Mouse (Mus musculus): ENCODE data around the gene Ltbp2. TPM values are rescaled to one million over a fixed set of nuclear protein-coding genes. Genes with fewer than 3 reads are reported as not detected.

The Ltbp2 gene
- total RNA-seq (2021) = 1 to 10 TPM in 1 of 2 experiments, under 1 TPM in 1; 0.78 to 1.6 TPM
- long read RNA-seq, experiment 1, partial matches to known transcripts = 0 of 3 reads
- long read RNA-seq, experiment 1, other reads (novel, unspliced or antisense) = 3 of 3 reads
- long read RNA-seq, experiment 2, partial matches to known transcripts = 0 of 1 reads
- long read RNA-seq, experiment 2, other reads (novel, unspliced or antisense) = 1 of 1 reads

GRCm38 (mm10) chr12:84876481-84877121, at the start of gene Ltbp2:
Ltbp2 (minus strand) TSS chr12:84876532.
- peak; percentile 95 for TF ChIP-seq CTCF (IDR thresholded peaks at IDR 0.05)
- DNase-seq = peak; percentile 93
- peak within 1 kb of the TSS; percentile 64 for H3K4me3 ChIP-seq
- H3K27ac ChIP-seq = no peak within 1 kb of the TSS
- intact Hi-C loops (cut with DNase I) = loop anchor here (1.0 to 10.0 kb wide), 3 partner anchors 64 to 148 kb away; no protein-coding TSS in a partner anchor

- Histone ChIP-seq H3K27ac (no peak overlapping the region), H3K4me3 (no peak overlapping the region)
- intact Hi-C loops (cut with DNase I) = no loop called here
- DNase-seq = no peak
- no peak for TF ChIP-seq CTCF (IDR thresholded peaks at IDR 0.05)
These were observed 48.0 kb upstream of the Ltbp2 start for GRCm38 (mm10) chr12:84924324-84924723.

DNA sequence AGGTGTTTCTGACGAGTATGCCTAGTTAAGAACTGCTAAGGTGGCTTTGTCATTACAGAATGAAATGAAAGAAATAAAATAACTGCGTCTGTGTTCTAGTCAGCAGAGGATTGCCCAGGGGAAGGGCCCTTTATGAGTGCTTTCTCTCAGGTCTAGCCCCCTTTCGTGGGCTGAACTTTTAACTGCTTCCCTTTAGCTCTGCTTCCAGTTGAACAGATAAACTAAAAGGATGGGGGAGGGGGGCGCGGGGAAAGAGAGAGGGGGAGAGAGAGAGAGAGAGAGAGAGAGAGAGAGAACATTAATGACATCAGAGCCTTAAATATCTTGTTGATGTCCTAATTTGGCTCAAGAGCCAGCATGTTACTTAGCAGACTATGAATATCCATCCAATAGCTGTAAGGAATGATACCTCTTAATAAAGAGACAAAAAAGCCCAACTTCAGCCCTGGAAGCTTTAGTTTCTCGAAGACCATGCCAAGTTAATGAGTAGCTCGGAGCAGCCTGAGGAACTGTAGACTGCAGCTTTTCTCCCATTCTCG, 45.6 kb upstream of the Ltbp2 start:
- no peak for TF ChIP-seq CTCF (IDR thresholded peaks at IDR 0.05)
- DNase-seq = no peak
- Histone ChIP-seq H3K4me3 (no peak overlapping the region), H3K27ac (no peak overlapping the region)
- intact Hi-C loops (cut with DNase I) = no loop called here

GRCm38 (mm10) chr12:84918809-84919208, 42.5 kb upstream of the Ltbp2 start:
- DNase-seq = no peak
- H3K27ac ChIP-seq = no peak overlapping the region
- intact Hi-C loops (cut with DNase I) = no loop called here
- no peak overlapping the region for H3K4me3 ChIP-seq
- no peak for TF ChIP-seq CTCF (IDR thresholded peaks at IDR 0.05)

- intact Hi-C loops (cut with DNase I) = no loop called here
- Histone ChIP-seq H3K4me3 (no peak overlapping the region), H3K27ac (no peak overlapping the region)
- no peak for DNase-seq
- no peak for TF ChIP-seq CTCF (IDR thresholded peaks at IDR 0.05)
These were observed 41.5 kb upstream of the Ltbp2 start for GRCm38 (mm10) chr12:84917799-84918198.

- intact Hi-C loops (cut with DNase I) = no loop called here
- TF ChIP-seq CTCF (IDR thresholded peaks at IDR 0.05) = no peak
- Histone ChIP-seq H3K4me3 (no peak overlapping the region), H3K27ac (no peak overlapping the region)
- DNase-seq = no peak
These were observed 38.6 kb upstream of the Ltbp2 start for GRCm38 (mm10) chr12:84914959-84915358.

- no peak for DNase-seq
- intact Hi-C loops (cut with DNase I) = no loop called here
- Histone ChIP-seq H3K27ac (no peak overlapping the region), H3K4me3 (no peak overlapping the region)
- no peak for TF ChIP-seq CTCF (IDR thresholded peaks at IDR 0.05)
These were observed 36.3 kb upstream of the Ltbp2 start for GRCm38 (mm10) chr12:84912652-84913104.

DNA sequence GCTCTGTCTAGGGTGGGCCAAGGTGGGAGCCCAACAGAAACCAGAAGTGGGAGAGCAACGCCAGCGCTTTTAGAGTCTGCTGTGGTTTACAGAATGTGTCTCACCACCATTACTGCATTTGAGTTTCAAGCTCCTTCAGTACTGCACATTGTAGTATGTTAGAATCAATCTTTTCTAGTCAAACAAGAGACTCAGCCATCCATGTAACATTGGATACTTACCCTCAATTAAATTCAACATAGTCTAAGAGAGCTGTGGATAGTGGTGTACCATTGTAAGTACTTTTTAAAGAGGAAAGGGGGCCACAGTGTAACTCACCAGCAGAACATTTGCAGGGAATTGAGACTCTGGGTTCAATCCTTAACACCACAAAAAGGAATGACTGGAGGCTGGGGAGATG, 35.3 kb upstream of the Ltbp2 start:
- no peak overlapping the region for H3K27ac ChIP-seq
- intact Hi-C loops (cut with DNase I) = no loop called here
- DNase-seq = no peak
- H3K4me3 ChIP-seq = no peak overlapping the region
- no peak for TF ChIP-seq CTCF (IDR thresholded peaks at IDR 0.05)

DNA sequence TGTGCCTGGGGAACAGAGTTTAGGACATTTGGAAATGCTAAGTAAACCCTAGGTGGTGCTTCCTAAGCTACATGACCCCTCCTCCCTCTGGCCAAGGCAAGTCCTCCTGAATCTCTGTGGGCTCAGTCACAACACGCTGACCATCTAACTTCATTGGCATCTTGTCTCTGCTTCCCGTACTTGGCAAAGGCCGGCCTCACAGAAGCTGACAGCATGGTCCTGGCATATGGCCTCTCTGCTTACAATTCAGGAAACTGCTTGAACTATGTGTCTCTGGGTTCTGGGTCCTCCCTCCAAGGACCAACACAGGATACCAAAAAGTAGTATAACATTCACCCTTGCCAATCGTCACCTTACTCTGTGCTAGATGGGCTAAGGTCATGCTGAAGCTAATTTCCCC, 33.7 kb upstream of the Ltbp2 start:
- no peak for DNase-seq
- no peak overlapping the region for H3K4me3 ChIP-seq
- intact Hi-C loops (cut with DNase I) = no loop called here
- TF ChIP-seq CTCF (IDR thresholded peaks at IDR 0.05) = no peak
- no peak overlapping the region for H3K27ac ChIP-seq

- peak overlapping the region; percentile 29; the same call in 1 of the 2 replicates for H3K27ac ChIP-seq
- no peak for TF ChIP-seq CTCF (IDR thresholded peaks at IDR 0.05)
- intact Hi-C loops (cut with DNase I) = no loop called here
- peak; percentile 69 for DNase-seq
- no peak overlapping the region for H3K4me3 ChIP-seq
These were observed 31.5 kb upstream of the Ltbp2 start for GRCm38 (mm10) chr12:84907627-84908480.

GRCm38 (mm10) chr12:84907024-84907626, 30.8 kb upstream of the Ltbp2 start:
- Histone ChIP-seq H3K4me3 (no peak overlapping the region), H3K27ac (peak overlapping the region; percentile 29; the same call in 1 of the 2 replicates)
- peak; percentile 62 for DNase-seq
- no peak for TF ChIP-seq CTCF (IDR thresholded peaks at IDR 0.05)
- intact Hi-C loops (cut with DNase I) = no loop called here

- no peak overlapping the region for H3K27ac ChIP-seq
- no peak for TF ChIP-seq CTCF (IDR thresholded peaks at IDR 0.05)
- no peak for DNase-seq
- intact Hi-C loops (cut with DNase I) = no loop called here
- H3K4me3 ChIP-seq = no peak overlapping the region
These were observed 28.1 kb upstream of the Ltbp2 start for GRCm38 (mm10) chr12:84904399-84904798.

All from gastrocnemius, adult 2 months (tissue).